Mouse (Mus musculus): ENCODE data around the gene Foxg1.

GRCm38 (mm10) chr12:49389666-49390065, 7.2 kb downstream of the Foxg1 start:
- TF ChIP-seq CTCF (IDR thresholded peaks at IDR 0.05; ENCODE audit: low read depth) (no peak), EP300 (IDR thresholded peaks at IDR 0.05; ENCODE audit: low read depth) (no peak)

Measured in liver, postnatal 0 days (tissue).